19 mouse cellular contexts compared by ENCODE assay signal in genomic region chr11:5184832-5185231, GRCm38 (mm10). TPM values are rescaled to one million over a fixed set of nuclear protein-coding genes. Genes with fewer than 3 reads are reported as not detected.
DNase-seq lines count a peak whose midpoint lies in the region; ATAC-seq lines count a peak whose summit lies in the region.
"Had no signal": no experiment of that assay in that cellular context is flagged by ENCODE, and none has a peak within 500 bp of the region (broad histone marks: within the 10 kb centered on the region; RNA-seq: fewer than 3 reads in every experiment).

No protein-coding gene starts in this region.

- no peaks in the 10 kb centered on the region for H3K9me3 ChIP-seq in forebrain, embryonic 13.5 days (replicated peaks)
- H3K9me3 ChIP-seq in forebrain, embryonic 14.5 days (replicated peaks; ENCODE audit: control insufficient read depth, low read length), result no peaks in the 10 kb centered on the region
- no peaks in the 10 kb centered on the region for H3K9me3 ChIP-seq in neural tube, embryonic 13.5 days
- no peaks in the 10 kb centered on the region for H3K9me3 ChIP-seq in hindbrain, embryonic 13.5 days
- H3K9me3 ChIP-seq: liver, embryonic 13.5 days; lung, embryonic 15.5 days; neural tube, embryonic 15.5 days had no signal

- ATAC-seq in forebrain, embryonic 13.5 days, result peak; percentile 33; the same call in 1 of the 2 replicates
- no peak for ATAC-seq in forebrain, embryonic 14.5 days
- 0 out of 2 replicates have a peak, but pooled peaks have one; percentile 25 for ATAC-seq in neural tube, embryonic 13.5 days (ENCODE audit: low read depth)
- no peak for ATAC-seq in hindbrain, embryonic 13.5 days (ENCODE audit: low FRiP score)
- ATAC-seq in megakaryocyte, adult 5-6 weeks (ENCODE audit: poor library complexity, severe bottlenecking), result no peak

- no peak overlapping the region for H3K9ac ChIP-seq in forebrain, embryonic 13.5 days
- H3K9ac ChIP-seq in forebrain, embryonic 14.5 days (ENCODE audit: low read length), result no peak overlapping the region
- H3K9ac ChIP-seq in neural tube, embryonic 13.5 days, result no peak overlapping the region
- no peak overlapping the region for H3K9ac ChIP-seq in hindbrain, embryonic 13.5 days
- H3K9ac ChIP-seq: liver, embryonic 13.5 days; lung, embryonic 15.5 days; neural tube, embryonic 15.5 days had no signal

- intact Hi-C loops in left cerebral cortex, postnatal 36 days (cut with DNase I), result loop anchor here (5.0 kb wide), 2 partner anchors 77 to 292 kb away; partner anchors contain the start of gene Kremen1

- WGBS in forebrain, embryonic 13.5 days, result 73% methylated on average over 9 of the region's 9 CpGs
- 76% methylated on average over 9 of the region's 9 CpGs for whole genome bisulfite sequencing in forebrain, embryonic 14.5 days
- 81% methylated on average over 9 of the region's 9 CpGs for WGBS in neural tube, embryonic 13.5 days
- WGBS in hindbrain, embryonic 13.5 days, result 80% methylated on average over 9 of the region's 9 CpGs

- DNase-seq in forebrain, embryonic 14.5 days (ENCODE audit: low spot score), result no peak
- DNase-seq in neural tube, embryonic 10.5 days (ENCODE audit: extremely low spot score, low spot score), result no peak
- DNase-seq in adrenal gland, postnatal 10 days, result no peak
- no peak for DNase-seq in left cerebral cortex, postnatal 36 days (ENCODE audit: low spot score in 2 of 2)
- DNase-seq: adrenal gland, postnatal 25 days; cerebellum, adult 2 months; heart, adult 18-20 months; kidney, adult 2 months; kidney, postnatal 25 days; liver, embryonic 13.5 days; spleen, adult 18-20 months; thymus, adult 18-20 months had no signal

- H3K27me3 ChIP-seq in forebrain, embryonic 13.5 days, result no peaks in the 10 kb centered on the region
- no peaks in the 10 kb centered on the region for H3K27me3 ChIP-seq in forebrain, embryonic 14.5 days (replicated peaks; ENCODE audit: control insufficient read depth, insufficient read depth, low read length)
- no peaks in the 10 kb centered on the region for H3K27me3 ChIP-seq in neural tube, embryonic 13.5 days
- H3K27me3 ChIP-seq in hindbrain, embryonic 13.5 days, result no peaks in the 10 kb centered on the region
- H3K27me3 ChIP-seq: CH12.LX; liver, embryonic 13.5 days; lung, embryonic 15.5 days; neural tube, embryonic 15.5 days had no signal

- no peak overlapping the region for H3K4me2 ChIP-seq in forebrain, embryonic 13.5 days
- no peak overlapping the region for H3K4me2 ChIP-seq in forebrain, embryonic 14.5 days (ENCODE audit: low read length)
- no peak overlapping the region for H3K4me2 ChIP-seq in neural tube, embryonic 13.5 days
- no peak overlapping the region for H3K4me2 ChIP-seq in hindbrain, embryonic 13.5 days
- H3K4me2 ChIP-seq: liver, embryonic 13.5 days; lung, embryonic 15.5 days; neural tube, embryonic 15.5 days had no signal

- H3K4me1 ChIP-seq in forebrain, embryonic 13.5 days, result peaks cover 17% of the 10 kb centered on the region
- no peaks in the 10 kb centered on the region for H3K4me1 ChIP-seq in forebrain, embryonic 14.5 days (ENCODE audit: control insufficient read depth, insufficient read depth, low read length)
- peaks cover 20% of the 10 kb centered on the region for H3K4me1 ChIP-seq in neural tube, embryonic 13.5 days (replicated peaks)
- H3K4me1 ChIP-seq in hindbrain, embryonic 13.5 days (replicated peaks), result peaks cover 21% of the 10 kb centered on the region
- H3K4me1 ChIP-seq: liver, embryonic 13.5 days had no signal

- no peak overlapping the region for H3K27ac ChIP-seq in forebrain, embryonic 13.5 days
- no peak overlapping the region for H3K27ac ChIP-seq in forebrain, embryonic 14.5 days (ENCODE audit: low read depth, low read length)
- H3K27ac ChIP-seq in neural tube, embryonic 13.5 days (replicated peaks), result peak overlapping the region; percentile 23; the same call in 1 of the 2 replicates
- H3K27ac ChIP-seq in hindbrain, embryonic 13.5 days, result 0 out of 2 replicates have a peak overlapping the region, but pooled peaks have one; percentile 6
- H3K27ac ChIP-seq: liver, embryonic 13.5 days; lung, embryonic 15.5 days; neural tube, embryonic 15.5 days had no signal

- H3K4me3 ChIP-seq in forebrain, embryonic 13.5 days, result no peak overlapping the region
- no peak overlapping the region for H3K4me3 ChIP-seq in forebrain, embryonic 14.5 days (ENCODE audit: low read depth, low read length)
- no peak overlapping the region for H3K4me3 ChIP-seq in neural tube, embryonic 13.5 days
- H3K4me3 ChIP-seq in hindbrain, embryonic 13.5 days, result no peak overlapping the region
- H3K4me3 ChIP-seq: liver, embryonic 13.5 days; lung, embryonic 15.5 days; neural tube, embryonic 15.5 days had no signal

- H3K36me3 ChIP-seq in forebrain, embryonic 13.5 days (ENCODE audit: poor library complexity, severe bottlenecking), result no peaks in the 10 kb centered on the region
- no peaks in the 10 kb centered on the region for H3K36me3 ChIP-seq in forebrain, embryonic 14.5 days (ENCODE audit: control insufficient read depth, insufficient read depth, low read length)
- no peaks in the 10 kb centered on the region for H3K36me3 ChIP-seq in neural tube, embryonic 13.5 days
- no peaks in the 10 kb centered on the region for H3K36me3 ChIP-seq in hindbrain, embryonic 13.5 days
- H3K36me3 ChIP-seq: liver, embryonic 13.5 days; lung, embryonic 15.5 days; neural tube, embryonic 15.5 days had no signal

RNA-seq across cellular contexts. Expression of gene Emid1, which starts 32.8 kb away (rescaled TPM):
- polyA plus RNA-seq in forebrain, embryonic 13.5 days (2015; fragmentation: Nextera tagmentation; extraction: Ambion mirVana), result 14.9 and 18.8 TPM in 2 replicates
- polyA plus RNA-seq in forebrain, embryonic 14.5 days (2014; fragmentation: Nextera tagmentation; extraction: Ambion mirVana), result 13.0 and 15.1 TPM in 2 replicates
- polyA plus RNA-seq in neural tube, embryonic 13.5 days (2015; fragmentation: Nextera tagmentation; extraction: Ambion mirVana), result 16.5 and 18.9 TPM in 2 replicates
- polyA plus RNA-seq in hindbrain, embryonic 13.5 days (2015; fragmentation: Nextera tagmentation; extraction: Ambion mirVana), result 13.8 and 15.9 TPM in 2 replicates
- total RNA-seq in megakaryocyte, adult 5-6 weeks (2015), result 0.85 and 2.7 TPM in 2 replicates
- total RNA-seq in megakaryocyte, adult 5-6 weeks (2017), result 1.6 and 1.7 TPM in 2 replicates
- total RNA-seq in adrenal gland, postnatal 10 days (2021), result 1 to 10 TPM; 8.7 to 9.4 TPM
- 10 to 100 TPM in 1 of 2 experiments, 1 to 10 TPM in 1; 9.8 to 10.9 TPM for total RNA-seq in left cerebral cortex, postnatal 36 days (2021)
- total RNA-seq: CH12.LX had no signal

Comparison
In these comparisons a context has a peak if more than half of its experiments do, and no peak if none do; other contexts are left out.
1. ATAC-seq: peak in forebrain, embryonic 13.5 days (single experiment) and neural tube, embryonic 13.5 days (single experiment); none in forebrain, embryonic 14.5 days (single experiment), hindbrain, embryonic 13.5 days (single experiment) and megakaryocyte, adult 5-6 weeks (single experiment).
2. H3K27ac ChIP-seq: peak in neural tube, embryonic 13.5 days (single experiment) and hindbrain, embryonic 13.5 days (single experiment); none in forebrain, embryonic 13.5 days (single experiment) and forebrain, embryonic 14.5 days (single experiment).